Mouse (Mus musculus) heart, postnatal 36 days (tissue): ENCODE measurements at regions not wholly inside any gene's neighbourhood (a gene's known extent, or its start where the extent isn't known, plus 50 kb on each side); places are given as distances from the start of the nearest gene placed in this dataset.

Experiments
- DNase-seq, 2 experiments: peaks; one replicate each; pipeline ENCODE4 v3.0.0; 2021 to 2022
- intact Hi-C: fragments of 180-260 bp; cut with DNase I; formaldehyde crosslinking; loops from one replicate; pipeline ENCODE4 v1.15.1; 2025

GRCm38 (mm10) chr5:9954652-9955051 is 229.7 kb upstream of the Grm3 start:
- no peak for DNase-seq
- intact Hi-C loops, result loop anchor here (10.0 kb wide), 1 partner anchor 680 kb away; no protein-coding TSS in a partner anchor

GRCm38 (mm10) chr5:9938746-9939145 is 213.8 kb upstream of the Grm3 start:
- intact Hi-C loops, result no loop called here
- no peak for DNase-seq

GRCm38 (mm10) chr5:9912936-9913335 is 188.0 kb upstream of the Grm3 start:
- intact Hi-C loops, result no loop called here
- DNase-seq, result no peak

GRCm38 (mm10) chr5:9911783-9912182 is 186.8 kb upstream of the Grm3 start:
- no peak for DNase-seq
- intact Hi-C loops, result no loop called here

DNA sequence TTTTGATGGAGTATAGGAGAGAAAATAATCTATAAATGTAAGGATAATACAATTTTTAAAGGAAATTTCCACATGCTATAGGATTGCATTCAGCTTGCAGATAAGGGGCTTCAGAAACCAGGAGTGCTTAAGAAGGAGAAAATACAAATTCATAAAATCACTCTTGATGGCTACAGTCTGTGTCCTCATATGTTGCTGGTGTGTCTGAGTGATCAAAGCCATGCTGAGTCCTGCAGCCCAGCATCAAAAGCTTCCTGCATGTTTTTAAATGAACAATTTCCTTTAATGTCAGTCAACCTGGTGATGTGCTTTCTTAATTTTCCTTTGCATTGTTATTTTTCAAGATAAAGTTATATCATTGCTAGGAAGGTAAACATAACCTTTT is 186.1 kb upstream of the Grm3 start:
- intact Hi-C loops, result no loop called here
- DNase-seq, result no peak

DNA sequence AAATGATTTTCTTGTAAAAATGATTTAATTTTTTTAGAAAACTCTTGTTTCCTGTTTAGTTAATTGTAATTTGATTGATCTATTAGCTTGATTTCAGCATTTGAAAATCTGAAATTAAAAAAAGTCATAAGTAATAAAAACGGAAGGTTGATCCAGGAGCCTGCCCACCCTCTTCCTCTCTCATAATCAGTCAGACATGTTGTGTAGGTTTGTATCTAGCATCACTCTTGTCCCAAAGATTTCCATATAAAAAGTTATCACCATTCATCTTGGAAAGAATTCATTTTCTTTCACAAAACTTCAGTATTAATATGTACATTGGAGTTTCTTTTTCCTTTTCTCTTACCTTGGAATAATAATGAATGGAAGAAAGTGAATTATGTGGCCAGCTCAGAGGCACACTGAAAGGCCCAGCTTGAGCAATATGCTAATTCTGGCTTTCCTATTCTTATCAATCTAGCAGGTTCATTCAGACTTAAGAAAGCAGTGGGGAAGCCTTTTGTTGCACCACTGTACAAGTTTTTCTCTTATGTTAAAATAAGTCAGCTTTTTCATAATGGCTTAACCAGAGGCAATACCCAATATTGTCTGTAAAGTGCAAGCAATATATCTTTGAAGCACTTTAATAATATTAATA is 185.6 kb upstream of the Grm3 start:
- intact Hi-C loops, result no loop called here
- DNase-seq, result no peak

DNA sequence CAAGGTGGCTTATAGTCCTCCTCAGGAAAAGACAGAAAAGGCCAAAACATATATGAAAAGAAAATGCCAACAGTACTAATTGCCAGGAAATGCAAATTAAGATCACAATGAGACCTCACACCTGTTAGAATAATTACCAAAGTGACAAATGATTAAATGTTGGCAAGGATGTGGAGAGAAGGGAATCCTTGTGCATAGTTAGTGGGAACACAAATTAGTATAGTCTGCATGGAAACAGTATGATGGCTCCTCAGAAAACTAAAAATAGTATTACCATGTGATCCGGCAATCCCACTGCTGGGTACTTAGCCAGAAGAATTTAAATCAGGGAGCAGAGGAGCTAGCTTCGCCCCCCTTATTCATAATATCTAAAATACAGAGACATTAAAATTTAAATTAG is 170.3 kb upstream of the Grm3 start:
- intact Hi-C loops, result no loop called here
- no peak for DNase-seq

- DNase-seq, result no peak
- intact Hi-C loops, result no loop called here
Observed at GRCm38 (mm10) chr5:9878063-9878462, 153.1 kb upstream of the Grm3 start.

DNA sequence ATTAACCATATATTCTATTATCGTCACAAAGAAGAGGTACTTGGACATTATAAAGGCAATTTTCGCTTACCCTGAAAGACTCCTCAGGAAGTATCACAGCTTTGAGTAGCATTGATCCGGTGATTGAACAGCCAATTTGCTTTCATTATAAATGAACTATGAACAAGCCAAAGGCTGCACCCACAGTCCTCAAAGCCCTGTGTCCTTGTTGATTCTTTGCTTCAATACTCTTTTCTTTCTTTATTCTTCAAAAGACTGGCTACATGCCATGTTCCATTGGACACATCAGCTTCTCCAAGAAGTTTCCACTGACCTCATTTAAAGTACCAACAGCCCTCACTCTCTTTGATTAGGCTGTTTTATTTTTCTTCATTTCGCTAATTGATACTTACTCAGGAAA is 144.1 kb upstream of the Grm3 start:
- intact Hi-C loops, result no loop called here
- no peak for DNase-seq

DNA sequence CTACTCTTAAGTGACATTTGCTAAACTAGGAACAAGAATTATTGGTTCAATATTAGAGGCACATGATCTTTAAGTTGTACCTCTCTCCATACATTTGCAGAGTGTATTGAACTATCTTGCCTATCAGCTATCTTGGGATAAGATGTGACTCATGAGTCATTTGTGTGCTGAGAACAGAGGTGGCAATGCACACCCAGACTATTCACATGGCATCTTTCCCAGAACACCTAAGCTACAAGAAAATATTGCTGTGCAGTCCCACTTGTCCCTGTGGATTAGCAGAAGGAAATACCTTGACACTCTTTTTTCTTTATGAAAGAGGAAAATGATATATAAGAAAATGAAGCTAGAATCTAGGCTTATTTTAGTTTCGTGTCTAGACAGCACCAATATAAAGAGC is 104.8 kb upstream of the Grm3 start:
- intact Hi-C loops, result no loop called here
- no peak for DNase-seq

- intact Hi-C loops, result no loop called here
- DNase-seq, result no peak
Observed at GRCm38 (mm10) chr5:9801707-9802106, 76.7 kb upstream of the Grm3 start.

- DNase-seq, result no peak
- intact Hi-C loops, result no loop called here
Observed at GRCm38 (mm10) chr5:9781107-9781506, 56.1 kb upstream of the Grm3 start.
